Mouse (Mus musculus) urinary bladder, adult 2 months (tissue): ENCODE measurements around the gene Zfp458. TPM values are rescaled to one million over a fixed set of nuclear protein-coding genes. Genes with fewer than 3 reads are reported as not detected.
"Not testable (repeated sequence)": the region's sequence is repeated elsewhere in the genome, so short reads cannot be mapped to it uniquely, and the experiment has no call there.

Experiments used
- DNase-seq: peaks from one replicate; pipeline ENCODE4 v3.0.0; 2022; ENCODE audit warnings: low spot score
- polyA plus RNA-seq: library from polyadenylated mRNA; depleted of rRNA; stranded (reverse); fragments of >200 nt; gene quantifications from 2 replicates; pipeline ENCODE4 v1.2.3, GENCODE M21; 2012; rRNA removed

Gene Zfp458
- 2.0 and 2.4 TPM in 2 replicates for polyA plus RNA-seq

DNA sequence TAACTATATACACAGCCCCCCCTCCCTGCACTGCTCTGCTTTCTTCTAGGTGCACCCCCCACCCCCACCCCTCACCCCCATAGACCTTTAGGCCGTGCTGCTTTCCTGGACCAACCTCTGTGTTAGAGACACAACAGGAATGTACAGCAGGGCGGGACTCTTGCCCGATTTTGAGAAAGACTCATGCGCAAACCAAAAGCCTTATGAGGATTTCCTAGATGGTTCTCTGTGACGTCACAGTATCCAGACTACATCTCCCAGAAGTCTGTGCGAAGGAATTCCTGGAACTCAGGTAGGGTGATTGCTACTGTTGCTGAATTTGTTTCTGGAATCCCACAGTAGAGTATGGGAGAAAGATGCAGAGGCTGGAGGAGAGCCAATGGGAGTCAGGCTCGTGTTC is at the start of gene Zfp458:
Gene Zfp458, minus strand, starts transcription at position 153 of the 400 bp plus-strand sequence.
- DNase-seq, result no peak

GRCm38 (mm10) chr13:67306718-67307117 is 28.5 kb upstream of the Zfp458 start:
- no peak for DNase-seq

DNA sequence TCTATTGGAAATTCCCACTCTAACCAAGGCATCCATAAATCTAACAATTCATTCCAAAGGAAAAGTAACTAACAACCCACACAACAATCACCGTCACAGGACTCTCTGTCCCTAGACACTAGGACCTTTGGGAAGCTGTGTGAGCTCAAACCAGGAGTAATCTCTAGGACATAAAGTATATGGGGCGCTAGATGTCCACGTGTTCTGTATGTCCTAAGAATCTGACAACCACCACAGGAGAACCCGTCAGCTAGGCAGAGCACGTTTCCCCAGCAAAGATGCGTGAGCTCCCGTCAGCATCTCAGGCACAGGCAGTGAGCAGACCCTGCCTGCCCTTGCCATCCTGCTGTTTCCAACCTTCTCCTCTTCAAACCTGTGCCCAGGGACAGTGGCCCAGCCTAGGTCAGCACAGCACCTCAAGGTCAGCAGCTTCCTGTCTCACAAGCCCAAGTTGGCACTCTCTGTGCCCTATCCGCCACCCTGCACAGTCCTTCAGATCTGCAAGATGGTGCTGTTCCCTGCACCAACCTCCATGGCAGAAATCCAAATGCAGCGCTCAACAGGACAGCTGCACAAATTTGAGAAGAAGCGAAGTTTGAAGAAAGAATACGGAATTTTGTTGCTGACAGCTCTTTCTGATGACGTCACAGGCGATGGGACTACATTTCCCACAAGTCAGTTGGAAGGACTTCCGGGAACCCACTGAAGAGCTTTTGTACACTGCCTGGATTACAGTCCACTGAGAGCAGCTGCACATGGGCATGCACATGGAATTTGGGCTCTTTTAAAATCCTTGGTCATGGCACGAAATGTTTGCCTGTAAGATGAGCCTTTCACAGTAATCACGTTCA is 27.8 kb upstream of the Zfp458 start, which contains the start of gene Zfp457:
Gene Zfp457, minus strand, starts transcription at position 664 of the 851 bp plus-strand sequence.
- DNase-seq, result peak; percentile 56

DNA sequence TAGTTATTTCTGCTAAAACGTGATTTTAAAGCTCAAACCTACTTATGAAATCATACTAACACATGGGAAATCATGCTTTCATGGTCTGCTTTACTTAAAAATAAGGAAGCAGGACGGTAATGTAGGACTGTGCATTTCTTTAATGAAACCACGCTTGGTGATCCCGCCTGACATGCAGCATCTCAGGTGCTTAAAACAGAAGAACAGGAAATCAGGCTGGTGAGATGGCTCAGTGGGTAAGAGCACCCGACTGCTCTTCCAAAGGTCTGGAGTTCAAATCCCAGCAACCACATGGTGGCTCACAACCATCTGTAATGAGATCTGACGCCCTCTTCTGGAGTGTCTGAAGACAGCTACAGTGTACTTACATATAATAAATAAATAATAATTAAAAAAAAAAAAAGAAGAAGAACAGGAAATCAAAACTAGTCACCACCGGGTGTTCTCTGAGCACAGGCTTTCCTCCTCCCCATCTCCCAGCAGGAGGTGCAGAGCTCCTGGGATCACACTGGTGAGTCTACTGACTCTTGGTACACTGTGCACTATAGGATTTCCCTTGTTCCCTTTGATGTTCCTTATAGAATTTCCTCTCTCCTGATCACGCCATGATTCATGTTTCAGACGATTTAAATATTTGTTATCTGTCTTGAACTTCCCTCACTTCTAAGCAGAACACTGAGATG is 8.7 kb downstream of the Zfp458 start:
- DNase-seq, result not testable (repeated sequence)

- peak; percentile 52 for DNase-seq
These were observed 9.5 kb downstream of the Zfp458 start for GRCm38 (mm10) chr13:67268568-67269369.

DNA sequence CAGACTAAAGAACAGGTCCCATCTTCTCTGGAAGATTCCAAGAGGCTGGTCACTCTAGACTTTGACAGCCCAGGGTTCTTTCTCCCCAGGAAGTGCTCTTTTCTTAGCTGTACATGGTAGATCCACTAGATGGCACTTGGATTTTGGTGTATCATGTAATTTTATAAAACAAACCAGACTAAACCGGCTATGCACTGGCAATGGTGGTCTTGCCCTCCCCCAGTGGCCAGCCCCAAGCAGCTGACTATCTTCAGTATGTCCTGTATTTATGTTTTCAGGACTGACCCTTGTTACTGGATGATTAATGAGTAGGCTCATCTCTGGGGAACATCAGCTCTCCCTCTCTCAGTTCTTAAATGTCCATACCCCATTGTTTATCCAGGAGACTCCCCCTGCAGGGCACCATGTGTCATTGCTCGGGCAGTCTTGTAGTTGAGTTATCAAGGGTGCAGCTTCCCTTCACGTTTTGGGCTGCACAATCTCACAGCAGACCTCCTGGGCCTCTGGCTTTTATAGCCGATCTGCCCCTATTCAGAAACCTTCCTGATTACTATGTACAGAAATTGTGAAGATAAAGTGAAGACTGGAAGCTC is 64.2 kb downstream of the Zfp458 start:
- DNase-seq, result no peak

Other genes starting within 250 kb of the Zfp458 start
- 1.4 and 1.5 TPM in 2 replicates for gene Zfp712, start 217.3 kb downstream of the Zfp458 start, polyA plus RNA-seq
- 2.7 and 3.3 TPM in 2 replicates for gene Zfp708, start 180.5 kb downstream of the Zfp458 start, polyA plus RNA-seq
- gene Gm28557, start 169.9 kb downstream of the Zfp458 start, polyA plus RNA-seq, result 4.8 and 6.3 TPM in 2 replicates
- 0.40 and 0.66 TPM in 2 replicates for gene Rslcan18, start 162.2 kb downstream of the Zfp458 start, polyA plus RNA-seq
- 2.0 and 2.5 TPM in 2 replicates for gene Zfp759, start 156.8 kb downstream of the Zfp458 start, polyA plus RNA-seq
- 6.4 and 7.4 TPM in 2 replicates for gene Rsl1, start 105.3 kb downstream of the Zfp458 start, polyA plus RNA-seq
- gene Zfp455, start 84.0 kb downstream of the Zfp458 start, polyA plus RNA-seq, result 2.0 TPM in 2 replicates
- gene Zfp457, start 28.0 kb upstream of the Zfp458 start, polyA plus RNA-seq, result 1.8 and 2.4 TPM in 2 replicates
- 5.4 and 5.5 TPM in 2 replicates for gene Zfp595, start 54.1 kb upstream of the Zfp458 start, polyA plus RNA-seq
- gene Gm28044, start 82.1 kb upstream of the Zfp458 start, polyA plus RNA-seq, result 0.43 and 0.47 TPM in 2 replicates
- gene Zfp953, start 82.1 kb upstream of the Zfp458 start, polyA plus RNA-seq, result 1.5 and 1.7 TPM in 2 replicates
- 0.32 and 0.45 TPM in 2 replicates for gene Gm28041, start 97.3 kb upstream of the Zfp458 start, polyA plus RNA-seq
- 0.73 and 1.0 TPM in 2 replicates for gene Zfp456, start 97.3 kb upstream of the Zfp458 start, polyA plus RNA-seq
- gene Zfp429, start 121.4 kb upstream of the Zfp458 start, polyA plus RNA-seq, result 7.6 and 8.3 TPM in 2 replicates
- 2.5 and 2.6 TPM in 2 replicates for gene Zfp459, start 143.0 kb upstream of the Zfp458 start, polyA plus RNA-seq
- 7.0 TPM in 2 replicates for gene Zfp874a, start 173.2 kb upstream of the Zfp458 start, polyA plus RNA-seq
- gene Zfp874b, start 205.8 kb upstream of the Zfp458 start, polyA plus RNA-seq, result 7.3 and 8.7 TPM in 2 replicates
- 6.5 and 6.9 TPM in 2 replicates for gene Zfp58, start 222.1 kb upstream of the Zfp458 start, polyA plus RNA-seq
- gene Gm26965, start 247.7 kb upstream of the Zfp458 start, polyA plus RNA-seq, result 0.08 TPM in 1 of 2 replicates, not detected in the other
- gene Zfp87, start 247.7 kb upstream of the Zfp458 start, polyA plus RNA-seq, result 20.8 and 23.6 TPM in 2 replicates